Mouse (Mus musculus) liver, postnatal 0 days (tissue): ENCODE measurements around the gene Ifna15. TPM values are rescaled to one million over a fixed set of nuclear protein-coding genes. Genes with fewer than 3 reads are reported as not detected.

Source experiments
- ATAC-seq: fragments of 200-750 bp; cut with Nextera tagmentation; 2 replicates; pipeline ENCODE4 v1.8.0; 2017; ENCODE audit warnings: mild to moderate bottlenecking, moderate library complexity
- DNase-seq: peaks from one replicate; pipeline ENCODE4 v3.0.0-alpha.2; 2016
- H3K27ac ChIP-seq: fragments of 300-500 bp; sonication (generic); 2 replicates; pipeline ENCODE4 v1.5.1; 2014; ENCODE audit warnings: antibody characterized with exemption, moderate library complexity, mild to moderate bottlenecking, low read depth
- H3K27me3 ChIP-seq: fragments of 300-500 bp; sonication (generic); 2 replicates; pipeline ENCODE4 v1.6.1; 2014; ENCODE audit warnings: low read length, control low read depth, mixed read lengths; ENCODE audit not compliant: insufficient read depth
- H3K36me3 ChIP-seq: fragments of 300-500 bp; sonication (generic); replicated peaks from 2 replicates; pipeline ENCODE4 v1.6.1; 2014; ENCODE audit warnings: mild to moderate bottlenecking, control low read depth, low read length, moderate library complexity, mixed read lengths; ENCODE audit not compliant: insufficient read depth
- H3K4me1 ChIP-seq: fragments of 300-500 bp; sonication (generic); 2 replicates; pipeline ENCODE4 v1.6.1; 2014; ENCODE audit warnings: antibody characterized with exemption, mild to moderate bottlenecking, control low read depth; ENCODE audit not compliant: insufficient read depth
- H3K4me2 ChIP-seq: fragments of 300-500 bp; sonication (generic); 2 replicates; pipeline ENCODE4 v1.6.1; 2014; ENCODE audit warnings: low read depth, mild to moderate bottlenecking, low read length, moderate library complexity, mixed read lengths
- H3K4me3 ChIP-seq: fragments of 300-500 bp; sonication (generic); 2 replicates; pipeline ENCODE4 v1.5.1; 2014; ENCODE audit warnings: low read depth, low read length
- H3K9ac ChIP-seq: fragments of 300-500 bp; sonication (generic); replicated peaks from 2 replicates; pipeline ENCODE4 v1.6.1; 2014; ENCODE audit warnings: mild to moderate bottlenecking, moderate library complexity
- H3K9me3 ChIP-seq: fragments of 300-500 bp; sonication (generic); 2 replicates; pipeline ENCODE4 v1.6.1; 2016; ENCODE audit warnings: mild to moderate bottlenecking, control low read depth, low read length, mixed read lengths
- CTCF ChIP-seq: sonication (generic); IDR thresholded peaks from 2 replicates; pipeline ENCODE4 v1.5.1; 2016; ENCODE audit warnings: antibody characterized with exemption, low read depth
- EP300 ChIP-seq: IDR thresholded peaks from 2 replicates; pipeline ENCODE4 v1.6.1; 2016; ENCODE audit warnings: antibody characterized with exemption, low read depth, mild to moderate bottlenecking
- WGBS: fragments of 180-500 bp; shearing (Covaris S2); extraction: QIAGEN DNeasy Blood & Tissue Kit; methylation state at CpG from one replicate; pipeline ENCODE4 v1.1.7; 2014; ENCODE audit not compliant: insufficient replicate concordance; 5-methylcytosine and 5-hydroxymethylcytosine counted together
- polyA plus RNA-seq: library from polyadenylated mRNA; unstranded; fragments of >200 nt; fragmentation: Nextera tagmentation; extraction: Ambion mirVana; gene quantifications from 2 replicates; pipeline ENCODE4 v1.2.1, GENCODE M21; 2015

Ifna15 gene
- polyA plus RNA-seq, 1 experiment from 2014 or later, result not detected

DNA sequence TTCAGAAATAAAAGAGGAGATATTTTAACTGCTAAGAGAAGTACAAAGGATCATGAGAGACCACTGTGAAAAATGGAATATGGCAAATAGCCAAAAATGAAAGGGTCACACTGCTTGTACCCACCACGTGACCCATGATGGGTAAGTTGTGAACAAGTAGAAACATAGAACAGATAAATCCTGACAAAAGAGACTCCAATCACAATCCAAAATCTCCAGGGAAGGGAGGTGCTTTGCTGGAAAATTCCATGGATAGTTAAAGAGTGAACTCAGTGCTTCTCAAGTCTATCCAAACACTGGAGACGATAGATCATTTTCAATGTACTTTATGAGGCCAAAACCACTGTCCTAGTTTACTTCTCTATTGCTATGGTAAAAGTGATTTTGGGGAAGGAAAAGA is 27.2 kb downstream of the Ifna15 start:
- no peak for ATAC-seq
- TF ChIP-seq CTCF (no peak), EP300 (no peak)
- WGBS, result 75% methylated on average over 2 of the region's 2 CpGs

GRCm38 (mm10) chr4:88530271-88530670 is 27.8 kb downstream of the Ifna15 start:
- ATAC-seq (no peak), DNase-seq (no peak)
- H3K9me3 ChIP-seq, result no peaks in the 10 kb centered on the region
- TF ChIP-seq CTCF, result no peak
- TF ChIP-seq EP300, result no peak
- no peaks in the 10 kb centered on the region for H3K27me3 ChIP-seq
- no peak overlapping the region for H3K27ac ChIP-seq
- no peak overlapping the region for H3K4me2 ChIP-seq
- H3K36me3 ChIP-seq, result no peaks in the 10 kb centered on the region
- H3K4me3 ChIP-seq, result no peak overlapping the region
- 76% methylated on average over 4 of the region's 4 CpGs for WGBS
- no peaks in the 10 kb centered on the region; the same call in 1 of the 2 replicates for H3K4me1 ChIP-seq
- H3K9ac ChIP-seq, result no peak overlapping the region

More for the DNA sequence above, 27.2 kb downstream of the Ifna15 start:
- Histone ChIP-seq H3K9me3 (no peaks in the 10 kb centered on the region), H3K27me3 (no peaks in the 10 kb centered on the region), H3K27ac (no peak overlapping the region), H3K4me3 (no peak overlapping the region), H3K9ac (no peak overlapping the region), H3K4me2 (no peak overlapping the region), H3K4me1 (no peaks in the 10 kb centered on the region; the same call in 1 of the 2 replicates), H3K36me3 (no peaks in the 10 kb centered on the region)
- DNase-seq, result no peak

DNA sequence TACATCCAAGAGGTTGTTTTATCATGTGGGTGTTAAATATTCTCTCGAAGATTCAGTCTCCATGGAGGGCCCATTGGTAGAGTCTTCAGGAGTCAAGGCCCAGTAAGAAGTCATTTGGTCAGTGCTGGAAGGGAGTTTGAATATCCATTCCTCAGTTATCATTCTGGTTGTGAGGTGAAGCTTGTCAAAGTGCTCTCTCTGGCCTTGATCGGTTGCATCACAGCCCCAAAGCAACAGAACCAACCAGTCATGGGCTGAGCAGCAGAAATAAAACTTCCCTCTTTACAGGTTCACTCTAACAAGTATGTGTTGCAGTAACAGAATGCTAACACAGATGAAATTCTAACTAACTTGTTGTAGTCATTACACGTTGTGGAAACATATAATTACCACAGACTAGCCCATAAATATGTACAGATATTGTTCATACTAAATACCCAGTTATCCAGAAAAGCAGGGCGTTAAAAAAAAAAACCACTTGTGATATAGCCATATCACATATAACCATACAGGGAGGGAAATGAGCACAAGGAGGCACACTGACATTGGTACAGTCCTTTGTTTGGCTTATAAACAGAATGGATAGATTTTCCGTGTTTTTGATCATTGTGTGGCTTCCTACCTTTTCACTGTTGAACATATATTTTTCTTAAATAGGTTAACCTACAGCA is 31.5 kb downstream of the Ifna15 start:
- ATAC-seq (no peak), DNase-seq (no peak)
- Histone ChIP-seq H3K36me3 (no peaks in the 10 kb centered on the region), H3K4me1 (no peaks in the 10 kb centered on the region), H3K9me3 (no peaks in the 10 kb centered on the region), H3K27me3 (0 out of 2 replicates have a peak, but pooled peaks cover 4% of the 10 kb centered on the region), H3K4me3 (no peak overlapping the region), H3K4me2 (no peak overlapping the region), H3K27ac (no peak overlapping the region), H3K9ac (no peak overlapping the region)
- WGBS, result 64% methylated on average over 5 of the region's 5 CpGs
- no peak for TF ChIP-seq CTCF

DNA sequence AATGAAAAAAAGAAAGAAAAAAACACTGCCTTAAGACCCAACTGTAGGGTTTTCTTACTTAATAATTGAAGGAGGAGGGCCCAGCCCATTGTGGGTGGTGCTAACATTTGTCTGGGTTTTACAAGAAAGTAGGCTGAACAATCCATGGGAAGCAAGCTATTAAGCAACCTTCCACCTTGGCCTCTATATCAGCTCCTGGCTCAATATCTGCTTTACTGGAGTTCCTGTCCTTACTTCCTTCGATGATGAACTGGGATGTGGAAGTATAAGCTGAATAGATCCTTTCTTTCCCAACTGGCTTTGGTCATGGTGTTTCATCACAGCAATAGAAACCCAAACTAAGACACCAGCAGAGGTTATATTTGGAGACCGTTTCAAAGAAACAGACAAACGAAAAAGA is 32.7 kb downstream of the Ifna15 start:
- Histone ChIP-seq H3K9me3 (no peaks in the 10 kb centered on the region), H3K4me2 (no peak overlapping the region), H3K4me1 (no peaks in the 10 kb centered on the region), H3K4me3 (no peak overlapping the region), H3K36me3 (no peaks in the 10 kb centered on the region), H3K27me3 (0 out of 2 replicates have a peak, but pooled peaks cover 4% of the 10 kb centered on the region), H3K9ac (no peak overlapping the region), H3K27ac (no peak overlapping the region)
- DNase-seq (no peak), ATAC-seq (no peak)
- WGBS, result 70% methylated on average over 3 of the region's 3 CpGs
- TF ChIP-seq EP300, result no peak
- TF ChIP-seq CTCF, result no peak

GRCm38 (mm10) chr4:88523241-88523640 is 34.8 kb downstream of the Ifna15 start:
- H3K36me3 ChIP-seq, result no peaks in the 10 kb centered on the region
- ATAC-seq (no peak), DNase-seq (no peak)
- no peak overlapping the region for H3K4me3 ChIP-seq
- H3K4me1 ChIP-seq, result no peaks in the 10 kb centered on the region
- 0 out of 2 replicates have a peak, but pooled peaks cover 4% of the 10 kb centered on the region for H3K27me3 ChIP-seq
- H3K9me3 ChIP-seq, result no peaks in the 10 kb centered on the region
- no peak overlapping the region for H3K4me2 ChIP-seq
- TF ChIP-seq EP300 (no peak), CTCF (peak; percentile 70)
- H3K9ac ChIP-seq, result no peak overlapping the region
- H3K27ac ChIP-seq, result no peak overlapping the region

DNA sequence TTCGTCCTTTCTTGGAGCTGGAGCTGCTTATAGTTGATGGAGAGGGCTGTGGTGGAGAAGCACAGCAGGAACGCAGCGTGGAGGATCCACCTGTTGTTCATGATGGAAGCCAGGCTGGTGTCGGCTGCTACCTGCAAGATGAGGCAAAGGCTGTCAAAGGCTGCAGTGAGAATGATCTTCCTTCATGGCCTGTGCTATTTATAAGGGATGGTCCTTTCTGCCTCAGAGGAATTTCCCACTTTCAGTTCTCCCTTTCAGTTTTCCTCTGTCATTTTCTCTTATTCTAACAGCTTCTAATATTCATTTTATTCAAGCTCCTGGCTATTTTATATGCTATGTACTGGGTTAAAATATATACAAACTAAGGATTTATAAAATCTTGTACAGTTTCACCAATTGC is 35.4 kb downstream of the Ifna15 start, which contains the start of gene Ifnb1:
Gene Ifnb1 (minus strand): TSS at position 101 of the 400 bp plus-strand sequence.
- Histone ChIP-seq H3K9ac (no peak within 1 kb of the TSS), H3K4me1 (no peaks in the 10 kb centered on the region), H3K27me3 (0 out of 2 replicates have a peak, but pooled peaks cover 4% of the 10 kb centered on the region), H3K4me3 (no peak within 1 kb of the TSS), H3K27ac (no peak within 1 kb of the TSS), H3K9me3 (no peaks in the 10 kb centered on the region), H3K36me3 (no peaks in the 10 kb centered on the region), H3K4me2 (no peak within 1 kb of the TSS)
- no peak for DNase-seq
- no peak for ATAC-seq
- TF ChIP-seq CTCF, result no peak
- no peak for TF ChIP-seq EP300
- 82% methylated on average over 4 of the region's 4 CpGs for WGBS
